Mouse (Mus musculus) heart, postnatal 0 days (tissue): Measurements from ENCODE around the gene Triml1. TPM values are rescaled to one million over a fixed set of nuclear protein-coding genes. Genes with fewer than 3 reads are reported as not detected.

Experiments
- ATAC-seq: fragments of 200-750 bp; cut with Nextera tagmentation; 2 replicates; pipeline ENCODE4 v1.8.0; 2017; ENCODE audit warnings: low read depth, moderate number of reproducible peaks, moderate library complexity; ENCODE audit not compliant: insufficient read depth
- DNase-seq: peaks from one replicate; pipeline ENCODE4 v3.0.0-alpha.2; 2016; ENCODE audit warnings: low spot score
- H3K27ac ChIP-seq: fragments of 300-500 bp; sonication (generic); 2 replicates; pipeline ENCODE4 v1.5.1; 2014; ENCODE audit warnings: low read depth, mild to moderate bottlenecking
- H3K27me3 ChIP-seq: fragments of 300-500 bp; sonication (generic); 2 replicates; pipeline ENCODE4 v1.6.1; 2014; ENCODE audit warnings: low read length, mixed read lengths; ENCODE audit not compliant: control insufficient read depth, insufficient read depth
- H3K36me3 ChIP-seq: fragments of 300-500 bp; sonication (generic); replicated peaks from 2 replicates; pipeline ENCODE4 v1.6.1; 2014; ENCODE audit warnings: low read length, mixed read lengths; ENCODE audit not compliant: control insufficient read depth, insufficient read depth
- H3K4me1 ChIP-seq: fragments of 300-500 bp; sonication (generic); 2 replicates; pipeline ENCODE4 v1.6.1; 2014; ENCODE audit warnings: antibody characterized with exemption; ENCODE audit not compliant: control insufficient read depth, insufficient read depth
- H3K4me2 ChIP-seq: fragments of 300-500 bp; sonication (generic); 2 replicates; pipeline ENCODE4 v1.6.1; 2014; ENCODE audit warnings: low read depth, mild to moderate bottlenecking, low read length, moderate library complexity
- H3K4me3 ChIP-seq: fragments of 300-500 bp; sonication (generic); 2 replicates; pipeline ENCODE4 v1.5.1; 2014; ENCODE audit warnings: low read depth, low read length
- H3K9ac ChIP-seq: fragments of 300-500 bp; sonication (generic); replicated peaks from 2 replicates; pipeline ENCODE4 v1.6.1; 2014; ENCODE audit warnings: low read depth, low read length, mixed read lengths
- H3K9me3 ChIP-seq: fragments of 300-500 bp; sonication (generic); replicated peaks from 2 replicates; pipeline ENCODE4 v1.6.1; 2016; ENCODE audit warnings: low read length; ENCODE audit not compliant: control insufficient read depth
- CTCF ChIP-seq: IDR thresholded peaks from 2 replicates; pipeline ENCODE4 v1.5.1; 2016; ENCODE audit warnings: antibody characterized with exemption, control low read depth, low read depth
- EP300 ChIP-seq: IDR thresholded peaks from 2 replicates; pipeline ENCODE4 v1.6.1; 2016; ENCODE audit warnings: antibody characterized with exemption, low read depth
- WGBS: fragments of 180-500 bp; shearing (Covaris S2); extraction: QIAGEN DNeasy Blood & Tissue Kit; methylation state at CpG from one replicate; pipeline ENCODE4 v1.1.7; 2014; 5-methylcytosine and 5-hydroxymethylcytosine counted together
- polyA plus RNA-seq: library from polyadenylated mRNA; unstranded; fragments of >200 nt; fragmentation: Nextera tagmentation; extraction: Ambion mirVana; gene quantifications from 2 replicates; pipeline ENCODE4 v1.2.1, GENCODE M21; 2015
- total RNA-seq: library from RNA; depleted of rRNA; stranded (reverse); fragments of >200 nt; gene quantifications from 2 replicates; pipeline ENCODE4 v1.2.3, GENCODE M21; 2014; ENCODE audit warnings: low replicate concordance; rRNA removed

Triml1 gene
- total RNA-seq = not detected in 2 replicates
- not detected in 2 replicates for polyA plus RNA-seq

- no peak within 1 kb of the TSS for H3K4me2 ChIP-seq
- H3K4me3 ChIP-seq = no peak within 1 kb of the TSS
- no peak for ATAC-seq
- no peaks in the 10 kb centered on the region for H3K4me1 ChIP-seq
- TF ChIP-seq CTCF = no peak
- TF ChIP-seq EP300 = no peak
- H3K27ac ChIP-seq = no peak within 1 kb of the TSS
- H3K9ac ChIP-seq = no peak within 1 kb of the TSS
- WGBS = 65% methylated on average over 2 of the region's 2 CpGs
- H3K9me3 ChIP-seq = no peaks in the 10 kb centered on the region
- H3K27me3 ChIP-seq = no peaks in the 10 kb centered on the region
- DNase-seq = no peak
- H3K36me3 ChIP-seq = no peaks in the 10 kb centered on the region
These were observed at the start of gene Triml1 for GRCm38 (mm10) chr8:43141386-43141785. Gene Triml1, minus strand, starts transcription at chr8:43141486.

GRCm38 (mm10) chr8:43182281-43182680, 41.0 kb upstream of the Triml1 start:
- Histone ChIP-seq H3K27ac (no peak overlapping the region), H3K9ac (no peak overlapping the region), H3K36me3 (no peaks in the 10 kb centered on the region), H3K4me1 (no peaks in the 10 kb centered on the region), H3K4me2 (no peak overlapping the region), H3K27me3 (no peaks in the 10 kb centered on the region), H3K4me3 (no peak overlapping the region), H3K9me3 (no peaks in the 10 kb centered on the region)
- ATAC-seq = no peak
- no peak for TF ChIP-seq EP300
- no peak for TF ChIP-seq CTCF
- WGBS = 83% methylated on average over 2 of the region's 2 CpGs
- no peak for DNase-seq

GRCm38 (mm10) chr8:43180054-43180690, 38.9 kb upstream of the Triml1 start, which contains the start of gene Triml2:
Gene Triml2, plus strand, starts transcription at chr8:43180541.
- TF ChIP-seq CTCF (no peak), EP300 (no peak)
- ATAC-seq = no peak
- 85% methylated on average over 13 of the region's 13 CpGs for WGBS
- no peak within 1 kb of the TSS for H3K9ac ChIP-seq
- H3K27ac ChIP-seq = no peak within 1 kb of the TSS
- no peak within 1 kb of the TSS for H3K4me2 ChIP-seq
- H3K4me3 ChIP-seq = no peak within 1 kb of the TSS
- no peaks in the 10 kb centered on the region for H3K4me1 ChIP-seq
- no peaks in the 10 kb centered on the region for H3K9me3 ChIP-seq
- no peak for DNase-seq
- no peaks in the 10 kb centered on the region for H3K27me3 ChIP-seq
- no peaks in the 10 kb centered on the region for H3K36me3 ChIP-seq

GRCm38 (mm10) chr8:43179189-43179588, 37.9 kb upstream of the Triml1 start:
- 9% methylated on average over 4 of the region's 4 CpGs for WGBS
- ATAC-seq = no peak; the same call in 1 of the 2 replicates

GRCm38 (mm10) chr8:43178263-43178662, 37.0 kb upstream of the Triml1 start:
- no peak overlapping the region for H3K9ac ChIP-seq
- H3K27ac ChIP-seq = no peak overlapping the region
- TF ChIP-seq CTCF (no peak), EP300 (no peak)
- H3K36me3 ChIP-seq = no peaks in the 10 kb centered on the region
- WGBS = 64% methylated on average over 3 of the region's 3 CpGs
- no peak overlapping the region for H3K4me2 ChIP-seq
- no peaks in the 10 kb centered on the region for H3K9me3 ChIP-seq
- no peak overlapping the region for H3K4me3 ChIP-seq
- H3K27me3 ChIP-seq = no peaks in the 10 kb centered on the region
- no peak for ATAC-seq
- no peak for DNase-seq
- no peaks in the 10 kb centered on the region for H3K4me1 ChIP-seq

More at GRCm38 (mm10) chr8:43179189-43179588, 37.9 kb upstream of the Triml1 start:
- Histone ChIP-seq H3K9me3 (no peaks in the 10 kb centered on the region), H3K4me2 (no peak overlapping the region), H3K4me1 (no peaks in the 10 kb centered on the region), H3K4me3 (no peak overlapping the region), H3K27ac (no peak overlapping the region), H3K9ac (no peak overlapping the region), H3K27me3 (no peaks in the 10 kb centered on the region), H3K36me3 (no peaks in the 10 kb centered on the region)
- peak; percentile 25 for DNase-seq
- TF ChIP-seq EP300 (no peak), CTCF (no peak)

- H3K27me3 ChIP-seq = no peaks in the 10 kb centered on the region
- no peaks in the 10 kb centered on the region for H3K36me3 ChIP-seq
- H3K4me2 ChIP-seq = no peak overlapping the region
- no peak overlapping the region for H3K9ac ChIP-seq
- DNase-seq (no peak), ATAC-seq (no peak)
- no peak for TF ChIP-seq CTCF
- no peak overlapping the region for H3K4me3 ChIP-seq
- H3K4me1 ChIP-seq = no peaks in the 10 kb centered on the region
- H3K27ac ChIP-seq = no peak overlapping the region
- 83% methylated on average over 6 of the region's 6 CpGs for WGBS
- no peaks in the 10 kb centered on the region for H3K9me3 ChIP-seq
These were observed 35.6 kb upstream of the Triml1 start for GRCm38 (mm10) chr8:43176766-43177486.
